7 mouse cellular contexts compared by ENCODE assay signal in the genomic region with DNA sequence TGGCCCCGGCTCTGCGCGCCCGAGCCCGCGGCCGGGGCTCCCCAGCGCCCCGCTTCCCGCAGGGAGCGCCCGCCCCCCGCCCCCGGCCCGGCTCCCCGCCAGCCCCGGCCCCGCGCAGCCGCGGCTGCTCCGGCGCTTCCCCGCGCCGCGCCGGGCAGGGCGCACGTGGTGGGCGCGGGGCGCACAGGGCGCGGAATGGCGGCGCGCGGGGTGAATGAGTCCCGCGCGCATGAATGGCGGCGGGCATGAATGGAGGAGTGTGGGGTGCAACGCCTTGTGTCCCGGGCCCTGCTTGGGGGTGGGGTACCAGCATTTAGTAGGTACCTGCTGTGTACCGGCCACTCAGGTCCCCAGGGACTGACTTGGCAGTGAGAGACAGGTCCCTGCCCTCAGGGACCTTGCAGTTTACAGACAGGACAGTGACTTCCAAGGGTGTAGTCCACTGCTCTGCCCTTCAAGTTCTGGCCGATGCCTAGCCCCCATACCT. TPM values are rescaled to one million over a fixed set of nuclear protein-coding genes. Genes with fewer than 3 reads are reported as not detected.
DNase-seq lines count a peak whose midpoint lies in the region; ATAC-seq and TF ChIP-seq lines count a peak whose summit lies in the region.

A gene (minus strand): TSS at position 51 of the 487 bp plus-strand sequence.

- peak within 1 kb of the TSS; percentile 83 for H3K4me2 ChIP-seq in lung, embryonic 15.5 days
- peak within 1 kb of the TSS; percentile 88 for H3K4me2 ChIP-seq in hindbrain, embryonic 12.5 days (replicated peaks)
- peak within 1 kb of the TSS; percentile 52 for H3K4me2 ChIP-seq in liver, embryonic 14.5 days (ENCODE audit: low read depth)
- peak within 1 kb of the TSS; percentile 91 for H3K4me2 ChIP-seq in stomach, postnatal 0 days (replicated peaks; ENCODE audit: low read depth)

- H3K9me3 ChIP-seq in lung, embryonic 15.5 days: no peaks in the 10 kb centered on the region
- no peaks in the 10 kb centered on the region for H3K9me3 ChIP-seq in hindbrain, embryonic 12.5 days (replicated peaks)
- no peaks in the 10 kb centered on the region for H3K9me3 ChIP-seq in liver, embryonic 14.5 days (ENCODE audit: control insufficient read depth, low read length)
- no peaks in the 10 kb centered on the region for H3K9me3 ChIP-seq in stomach, postnatal 0 days (ENCODE audit: control insufficient read depth, low read length)

- H3K4me3 ChIP-seq in lung, embryonic 15.5 days: peak within 1 kb of the TSS; percentile 51
- peak within 1 kb of the TSS; percentile 57 for H3K4me3 ChIP-seq in hindbrain, embryonic 12.5 days
- peak within 1 kb of the TSS; percentile 10 to 38 for H3K4me3 ChIP-seq in liver, embryonic 14.5 days (ENCODE audit: insufficient read depth in 1 of 2, low read depth in 2 of 2, low read length in 2 of 2)
- peak within 1 kb of the TSS; percentile 58 for H3K4me3 ChIP-seq in stomach, postnatal 0 days (ENCODE audit: low read depth, low read length)

- no peak for TF ChIP-seq CTCF in liver, embryonic 14.5 days (IDR thresholded peaks at IDR 0.05; ENCODE audit: low read depth)
- no peak for TF ChIP-seq CTCF in stomach, postnatal 0 days (IDR thresholded peaks at IDR 0.05; ENCODE audit: low read depth)

- ATAC-seq in lung, embryonic 15.5 days (ENCODE audit: borderline replicate concordance, extremely low read depth, low FRiP score, low TSS enrichment): peak; percentile 53
- ATAC-seq in hindbrain, embryonic 12.5 days (ENCODE audit: low FRiP score): peak; percentile 61
- peak; percentile 40; the same call in 1 of the 2 replicates for ATAC-seq in liver, embryonic 14.5 days (ENCODE audit: insufficient read depth)
- ATAC-seq in stomach, postnatal 0 days (ENCODE audit: low FRiP score, low TSS enrichment): peak; percentile 49

- 0 out of 2 replicates have a peak, but pooled peaks cover 4% of the 10 kb centered on the region for H3K4me1 ChIP-seq in lung, embryonic 15.5 days
- peaks cover 22% of the 10 kb centered on the region for H3K4me1 ChIP-seq in hindbrain, embryonic 12.5 days
- H3K4me1 ChIP-seq in liver, embryonic 14.5 days (replicated peaks; ENCODE audit: control insufficient read depth in 2 of 2, insufficient read depth in 2 of 2, low read length in 1 of 2): no peaks in the 10 kb centered on the region
- peaks cover 3% of the 10 kb centered on the region; the same call in 1 of the 2 replicates for H3K4me1 ChIP-seq in stomach, postnatal 0 days (replicated peaks; ENCODE audit: control insufficient read depth, insufficient read depth)

- TF ChIP-seq EP300 in liver, embryonic 14.5 days (IDR thresholded peaks at IDR 0.05; ENCODE audit: low read depth): no peak
- no peak for TF ChIP-seq EP300 in stomach, postnatal 0 days (optimal IDR thresholded peaks at IDR 0.05)

- DNase-seq in lung, postnatal 10 days: no peak
- DNase-seq in embryo, embryonic 10.5 days (ENCODE audit: low spot score): peak; percentile 31
- no peak for DNase-seq in liver, embryonic 14.5 days (ENCODE audit: low read depth in 3 of 3, low spot score in 3 of 3)
- no peak for DNase-seq in stomach, postnatal 0 days (ENCODE audit: low spot score)
- no peak for DNase-seq in right cerebral cortex, postnatal 36 days (ENCODE audit: low spot score in 2 of 2)

- H3K36me3 ChIP-seq in lung, embryonic 15.5 days: no peaks in the 10 kb centered on the region
- H3K36me3 ChIP-seq in hindbrain, embryonic 12.5 days: no peaks in the 10 kb centered on the region
- H3K36me3 ChIP-seq in liver, embryonic 14.5 days (replicated peaks; ENCODE audit: control insufficient read depth, insufficient read depth, low read depth): no peaks in the 10 kb centered on the region
- no peaks in the 10 kb centered on the region for H3K36me3 ChIP-seq in stomach, postnatal 0 days (ENCODE audit: control insufficient read depth, insufficient read depth, low read length)

- WGBS in lung, embryonic 15.5 days: 1% methylated on average over 42 of the region's 48 CpGs
- WGBS in hindbrain, embryonic 12.5 days: under 1% methylated on average over 41 of the region's 48 CpGs
- WGBS in liver, embryonic 14.5 days (ENCODE audit: insufficient replicate concordance): 2% methylated on average over 38 of the region's 48 CpGs
- 2% methylated on average over 30 of the region's 48 CpGs for WGBS in stomach, postnatal 0 days

- peak within 1 kb of the TSS; percentile 59 for H3K9ac ChIP-seq in lung, embryonic 15.5 days
- H3K9ac ChIP-seq in hindbrain, embryonic 12.5 days: peak within 1 kb of the TSS; percentile 77
- 0 out of 2 replicates have a peak within 1 kb of the TSS, but pooled peaks have one; percentile 3 for H3K9ac ChIP-seq in liver, embryonic 14.5 days (replicated peaks)
- peak within 1 kb of the TSS; percentile 65 for H3K9ac ChIP-seq in stomach, postnatal 0 days (ENCODE audit: low read length)

- H3K27me3 ChIP-seq in lung, embryonic 15.5 days: peaks cover 3% of the 10 kb centered on the region; the same call in 1 of the 2 replicates
- H3K27me3 ChIP-seq in hindbrain, embryonic 12.5 days: peaks cover 5% of the 10 kb centered on the region; the same call in 1 of the 2 replicates
- peaks cover 4% of the 10 kb centered on the region for H3K27me3 ChIP-seq in liver, embryonic 14.5 days (ENCODE audit: control insufficient read depth, insufficient read depth, low read length)
- no peaks in the 10 kb centered on the region for H3K27me3 ChIP-seq in stomach, postnatal 0 days (ENCODE audit: control insufficient read depth, insufficient read depth, low read length)

- H3K27ac ChIP-seq in lung, embryonic 15.5 days: no peak within 1 kb of the TSS
- H3K27ac ChIP-seq in hindbrain, embryonic 12.5 days: peak within 1 kb of the TSS; percentile 55
- no peak within 1 kb of the TSS for H3K27ac ChIP-seq in liver, embryonic 14.5 days
- no peak within 1 kb of the TSS for H3K27ac ChIP-seq in stomach, postnatal 0 days (replicated peaks)

RNA-seq across cellular contexts. Expression of the gene that starts here (rescaled TPM):
- polyA plus RNA-seq in lung, embryonic 15.5 days (2015; fragmentation: Nextera tagmentation; extraction: Ambion mirVana): 5.0 and 5.4 TPM in 2 replicates
- 21.2 and 23.5 TPM in 2 replicates for polyA plus RNA-seq in hindbrain, embryonic 12.5 days (2016; fragmentation: Nextera tagmentation; extraction: Ambion mirVana)
- polyA plus RNA-seq in liver, embryonic 14.5 days (2012; rRNA removed): 1.4 and 1.5 TPM in 2 replicates
- polyA plus RNA-seq in liver, embryonic 14.5 days (2014; fragmentation: Nextera tagmentation; extraction: Ambion mirVana): 0.73 and 0.88 TPM in 2 replicates
- 1.6 and 2.3 TPM in 2 replicates for polyA plus RNA-seq in stomach, postnatal 0 days (2015; fragmentation: Nextera tagmentation; extraction: Ambion mirVana)

Comparison
In these comparisons a context has a peak if more than half of its experiments do, and no peak if none do; other contexts are left out.
1. H3K9ac ChIP-seq: peak in every context shown above with its lines; median percentile 77 in hindbrain, embryonic 12.5 days; 65 in stomach, postnatal 0 days; 59 in lung, embryonic 15.5 days; 3 in liver, embryonic 14.5 days.